Mouse (Mus musculus): ENCODE data around the gene Ppih.

The Ppih gene

GRCm38 (mm10) chr4:119320131-119320830 is at the start of gene Ppih:
Ppih (minus strand) TSS chr4:119320546.
- DNase-seq (ENCODE audit: extremely low read depth, insufficient read length, low spot score), result peak; percentile 93

- DNase-seq (ENCODE audit: extremely low read depth, insufficient read length, low spot score), result no peak
Measured at GRCm38 (mm10) chr4:119369460-119369859, 49.1 kb upstream of the Ppih start.

- no peak for DNase-seq (ENCODE audit: extremely low read depth, insufficient read length, low spot score)
Measured at GRCm38 (mm10) chr4:119366758-119367526, 46.6 kb upstream of the Ppih start.

GRCm38 (mm10) chr4:119362231-119362630 is 41.9 kb upstream of the Ppih start:
- no peak for DNase-seq (ENCODE audit: extremely low read depth, insufficient read length, low spot score)

GRCm38 (mm10) chr4:119359196-119359971 is 39.0 kb upstream of the Ppih start:
- DNase-seq (ENCODE audit: extremely low read depth, insufficient read length, low spot score), result peak; percentile 7

GRCm38 (mm10) chr4:119345508-119345907 is 25.2 kb upstream of the Ppih start:
- DNase-seq (ENCODE audit: extremely low read depth, insufficient read length, low spot score), result peak; percentile 62

- DNase-seq (ENCODE audit: extremely low read depth, insufficient read length, low spot score), result no peak
Measured at GRCm38 (mm10) chr4:119338861-119339361, 18.6 kb upstream of the Ppih start.

- no peak for DNase-seq (ENCODE audit: extremely low read depth, insufficient read length, low spot score)
Measured at GRCm38 (mm10) chr4:119338422-119338821, 18.1 kb upstream of the Ppih start.

- no peak for DNase-seq (ENCODE audit: extremely low read depth, insufficient read length, low spot score)
Measured at GRCm38 (mm10) chr4:119333487-119333886, 13.1 kb upstream of the Ppih start.

GRCm38 (mm10) chr4:119320896-119321550 is 677 bp upstream of the Ppih start:
- DNase-seq (ENCODE audit: extremely low read depth, insufficient read length, low spot score), result peak; percentile 21

GRCm38 (mm10) chr4:119313756-119314155 is 6.6 kb downstream of the Ppih start:
- no peak for DNase-seq (ENCODE audit: extremely low read depth, insufficient read length, low spot score)

- no peak for DNase-seq (ENCODE audit: extremely low read depth, insufficient read length, low spot score)
Measured at GRCm38 (mm10) chr4:119305418-119305817, 14.9 kb downstream of the Ppih start.

- no peak for DNase-seq (ENCODE audit: extremely low read depth, insufficient read length, low spot score)
Measured at GRCm38 (mm10) chr4:119303291-119303690, 17.1 kb downstream of the Ppih start.

- no peak for DNase-seq (ENCODE audit: extremely low read depth, insufficient read length, low spot score)
Measured at GRCm38 (mm10) chr4:119301777-119302176, 18.6 kb downstream of the Ppih start.

GRCm38 (mm10) chr4:119300761-119301160 is 19.6 kb downstream of the Ppih start:
- DNase-seq (ENCODE audit: extremely low read depth, insufficient read length, low spot score), result no peak

- no peak for DNase-seq (ENCODE audit: extremely low read depth, insufficient read length, low spot score)
Measured at GRCm38 (mm10) chr4:119297361-119297760, 23.0 kb downstream of the Ppih start.

- no peak for DNase-seq (ENCODE audit: extremely low read depth, insufficient read length, low spot score)
Measured at GRCm38 (mm10) chr4:119295134-119295453, 25.3 kb downstream of the Ppih start.

- DNase-seq (ENCODE audit: extremely low read depth, insufficient read length, low spot score), result peak; percentile 96
Measured at GRCm38 (mm10) chr4:119294415-119295133, 25.8 kb downstream of the Ppih start, which contains the start of gene Ybx1. Ybx1 (minus strand) TSS chr4:119294604.

GRCm38 (mm10) chr4:119293574-119294258 is 26.6 kb downstream of the Ppih start:
- DNase-seq (ENCODE audit: extremely low read depth, insufficient read length, low spot score), result peak; percentile 55

Measured in 3134 (cell line).